9 mouse cellular contexts compared by ENCODE assay signal in genomic region chr1:180873861-180874484, GRCm38 (mm10). TPM values are rescaled to one million over a fixed set of nuclear protein-coding genes. Genes with fewer than 3 reads are reported as not detected.
DNase-seq lines count a peak whose midpoint lies in the region; ATAC-seq and TF ChIP-seq lines count a peak whose summit lies in the region.
"Had no signal": no experiment of that assay in that cellular context is flagged by ENCODE, and none has a peak within 500 bp of the region (broad histone marks: within the 10 kb centered on the region; RNA-seq: fewer than 3 reads in every experiment).

No protein-coding gene starts in this region.

- H3K36me3 ChIP-seq in embryonic facial prominence, embryonic 11.5 days (replicated peaks; ENCODE audit: control insufficient read depth, insufficient read depth, low read depth, low read length) = no peaks in the 10 kb centered on the region
- H3K36me3 ChIP-seq in midbrain, postnatal 0 days (ENCODE audit: insufficient read depth, low read length) = 0 out of 2 replicates have a peak, but pooled peaks cover 5% of the 10 kb centered on the region
- H3K36me3 ChIP-seq: embryonic facial prominence, embryonic 13.5 days had no signal

- no peaks in the 10 kb centered on the region for H3K27me3 ChIP-seq in embryonic facial prominence, embryonic 11.5 days (ENCODE audit: control insufficient read depth, insufficient read depth, low read length)
- H3K27me3 ChIP-seq in midbrain, postnatal 0 days (ENCODE audit: insufficient read depth, low read length) = no peaks in the 10 kb centered on the region
- H3K27me3 ChIP-seq: embryonic facial prominence, embryonic 13.5 days had no signal

- 21% methylated on average over 9 of the region's 9 CpGs for WGBS in embryonic facial prominence, embryonic 11.5 days
- WGBS in midbrain, postnatal 0 days = 21% methylated on average over 9 of the region's 9 CpGs

- H3K27ac ChIP-seq in embryonic facial prominence, embryonic 11.5 days (replicated peaks; ENCODE audit: low read depth, low read length) = no peak overlapping the region
- H3K27ac ChIP-seq in midbrain, postnatal 0 days (ENCODE audit: low read depth, low read length) = no peak overlapping the region
- H3K27ac ChIP-seq: embryonic facial prominence, embryonic 13.5 days had no signal

- no peaks in the 10 kb centered on the region for H3K9me3 ChIP-seq in embryonic facial prominence, embryonic 11.5 days (replicated peaks; ENCODE audit: control insufficient read depth, low read length)
- 0 out of 2 replicates have a peak, but pooled peaks cover 4% of the 10 kb centered on the region for H3K9me3 ChIP-seq in midbrain, postnatal 0 days (ENCODE audit: low read length)
- H3K9me3 ChIP-seq: embryonic facial prominence, embryonic 13.5 days had no signal

- H3K9ac ChIP-seq in embryonic facial prominence, embryonic 11.5 days (replicated peaks; ENCODE audit: low read length) = no peak overlapping the region
- H3K9ac ChIP-seq in midbrain, postnatal 0 days (replicated peaks; ENCODE audit: low read length, poor library complexity, severe bottlenecking) = no peak overlapping the region
- H3K9ac ChIP-seq: embryonic facial prominence, embryonic 13.5 days had no signal

- H3K4me3 ChIP-seq in embryonic facial prominence, embryonic 11.5 days (ENCODE audit: low read depth, low read length) = no peak overlapping the region
- no peak overlapping the region for H3K4me3 ChIP-seq in midbrain, postnatal 0 days (ENCODE audit: low read depth, low read length)
- H3K4me3 ChIP-seq: embryonic facial prominence, embryonic 13.5 days had no signal

- no peak for DNase-seq in frontal cortex, postnatal 10 days (ENCODE audit: low spot score in 2 of 2)
- DNase-seq in 416B (ENCODE audit: low read depth) = peak; percentile 92
- peak; percentile 98 for DNase-seq in ZHBTc4 (ENCODE audit: low read depth, low spot score)
- DNase-seq in embryonic facial prominence, embryonic 11.5 days (ENCODE audit: low spot score) = peak; percentile 77
- peak; percentile 68 to 75 for DNase-seq in kidney, postnatal 4 days
- peak; percentile 45 for DNase-seq in midbrain, postnatal 0 days (ENCODE audit: low spot score)
- DNase-seq in thymus, postnatal 14 days = peak; percentile 82

- H3K4me2 ChIP-seq in embryonic facial prominence, embryonic 11.5 days (ENCODE audit: low read depth, low read length) = no peak overlapping the region
- H3K4me2 ChIP-seq in midbrain, postnatal 0 days (ENCODE audit: low read depth, low read length, poor library complexity, severe bottlenecking) = no peak overlapping the region
- H3K4me2 ChIP-seq: embryonic facial prominence, embryonic 13.5 days had no signal

- peak; percentile 62 for TF ChIP-seq CTCF in midbrain, postnatal 0 days (IDR thresholded peaks at IDR 0.05)

- peak; percentile 52; the same call in 1 of the 2 replicates for ATAC-seq in frontal cortex, adult (ENCODE audit: low TSS enrichment)
- no peak for ATAC-seq in embryonic facial prominence, embryonic 11.5 days (replicated peaks; ENCODE audit: insufficient number of reproducible peaks, low FRiP score, low TSS enrichment, low read depth)
- ATAC-seq in midbrain, postnatal 0 days (ENCODE audit: low FRiP score) = no peak

- no peaks in the 10 kb centered on the region for H3K4me1 ChIP-seq in embryonic facial prominence, embryonic 11.5 days (ENCODE audit: control insufficient read depth, insufficient read depth, low read length)
- H3K4me1 ChIP-seq in midbrain, postnatal 0 days (ENCODE audit: insufficient read depth, low read length) = no peaks in the 10 kb centered on the region
- H3K4me1 ChIP-seq: embryonic facial prominence, embryonic 13.5 days had no signal

RNA-seq across cellular contexts. Expression of gene Lefty2, which starts 18.9 kb away (rescaled TPM):
- 0.08 TPM in 1 of 2 replicates, not detected in the other for polyA plus RNA-seq in embryonic facial prominence, embryonic 11.5 days (2014; fragmentation: Nextera tagmentation; extraction: Ambion mirVana)
- 3.0 and 12.8 TPM in 2 replicates for total RNA-seq in midbrain, postnatal 0 days (2014; rRNA removed)
- 7.7 and 8.6 TPM in 2 replicates for polyA plus RNA-seq in midbrain, postnatal 0 days (2015; fragmentation: Nextera tagmentation; extraction: Ambion mirVana)

RNA-seq across cellular contexts. Expression of gene Sde2, which starts 23.0 kb away (rescaled TPM):
- polyA plus RNA-seq in embryonic facial prominence, embryonic 11.5 days (2014; fragmentation: Nextera tagmentation; extraction: Ambion mirVana) = 38.2 and 38.6 TPM in 2 replicates
- 12.8 and 15.3 TPM in 2 replicates for total RNA-seq in midbrain, postnatal 0 days (2014; rRNA removed)
- polyA plus RNA-seq in midbrain, postnatal 0 days (2015; fragmentation: Nextera tagmentation; extraction: Ambion mirVana) = 20.7 and 24.2 TPM in 2 replicates

RNA-seq across cellular contexts. Expression of gene Pycr2, which starts 30.1 kb away (rescaled TPM):
- 92.7 and 106 TPM in 2 replicates for polyA plus RNA-seq in embryonic facial prominence, embryonic 11.5 days (2014; fragmentation: Nextera tagmentation; extraction: Ambion mirVana)
- total RNA-seq in midbrain, postnatal 0 days (2014; rRNA removed) = 48.5 and 50.5 TPM in 2 replicates
- polyA plus RNA-seq in midbrain, postnatal 0 days (2015; fragmentation: Nextera tagmentation; extraction: Ambion mirVana) = 60.5 and 63.7 TPM in 2 replicates

Comparison
In these comparisons a context has a peak if more than half of its experiments do, and no peak if none do; other contexts are left out.
1. DNase-seq: peak in 416B (single experiment), ZHBTc4 (single experiment), embryonic facial prominence, embryonic 11.5 days (single experiment), kidney, postnatal 4 days (2 of 2), midbrain, postnatal 0 days (single experiment) and thymus, postnatal 14 days (single experiment); none in frontal cortex, postnatal 10 days (0 of 2).